Mouse (Mus musculus) common myeloid progenitor, adult 5-6 weeks (primary cell): Measurements from ENCODE around the gene Crtac1. TPM values are rescaled to one million over a fixed set of nuclear protein-coding genes. Genes with fewer than 3 reads are reported as not detected.

ENCODE experiments used
- ATAC-seq: replicated peaks from 2 replicates; pipeline ENCODE4 v1.8.0; 2016; ENCODE audit warnings: low read depth, mild to moderate bottlenecking, moderate TSS enrichment, inconsistent platforms; ENCODE audit not compliant: poor library complexity, severe bottlenecking
- total RNA-seq: library from RNA; stranded (forward); fragments of 200-1000, 187-1606 nt; gene quantifications from 2 replicates; pipeline ENCODE4 v1.2.3, GENCODE M21; 2017

Crtac1 gene
- total RNA-seq, 1 experiment from 2014 or later: not detected

DNA sequence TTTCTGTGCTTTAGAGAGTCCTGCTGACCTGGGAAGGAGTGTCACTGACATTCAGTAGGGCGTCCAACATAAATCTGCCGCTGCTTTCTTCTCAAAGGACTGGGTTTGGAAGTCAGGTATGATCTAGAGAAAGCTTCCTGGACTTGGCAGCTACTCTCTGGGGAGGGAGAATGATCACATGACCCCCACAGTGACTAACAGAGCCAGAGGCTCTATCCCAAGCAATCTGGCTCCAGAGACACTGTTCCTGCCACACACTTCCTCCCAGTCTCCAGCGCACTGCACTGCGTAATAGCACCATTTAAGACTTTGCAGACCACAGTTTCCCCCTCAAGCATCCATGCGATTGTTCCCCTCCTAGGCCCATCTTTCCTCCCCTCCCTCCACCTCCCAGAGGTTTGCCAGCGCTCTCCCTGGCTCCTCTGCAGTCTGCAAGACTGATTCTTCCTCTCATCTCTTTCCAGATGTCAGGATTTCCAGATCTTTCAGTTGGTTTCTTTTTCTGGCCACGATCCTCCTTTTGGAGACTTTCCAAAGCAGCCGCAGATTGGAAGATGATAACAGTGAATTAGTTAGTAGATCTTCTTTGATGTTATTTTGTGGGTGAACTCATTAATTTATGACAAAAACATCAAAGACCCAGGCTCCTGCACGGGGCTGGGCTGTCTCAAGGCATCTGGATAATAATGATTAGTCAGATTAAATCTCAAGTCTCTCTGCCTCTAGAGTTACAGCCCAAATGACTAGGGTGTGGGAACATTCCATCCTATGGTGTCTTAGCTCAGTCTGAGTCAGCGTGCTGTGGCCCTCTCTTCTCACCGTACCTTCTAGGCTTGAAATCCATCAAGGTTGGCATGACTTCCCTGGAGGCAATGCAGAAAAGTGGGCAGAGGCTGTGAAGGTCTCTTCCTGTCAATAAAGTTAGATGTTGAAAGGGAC is 181.3 kb downstream of the Crtac1 start:
- no peak for ATAC-seq

DNA sequence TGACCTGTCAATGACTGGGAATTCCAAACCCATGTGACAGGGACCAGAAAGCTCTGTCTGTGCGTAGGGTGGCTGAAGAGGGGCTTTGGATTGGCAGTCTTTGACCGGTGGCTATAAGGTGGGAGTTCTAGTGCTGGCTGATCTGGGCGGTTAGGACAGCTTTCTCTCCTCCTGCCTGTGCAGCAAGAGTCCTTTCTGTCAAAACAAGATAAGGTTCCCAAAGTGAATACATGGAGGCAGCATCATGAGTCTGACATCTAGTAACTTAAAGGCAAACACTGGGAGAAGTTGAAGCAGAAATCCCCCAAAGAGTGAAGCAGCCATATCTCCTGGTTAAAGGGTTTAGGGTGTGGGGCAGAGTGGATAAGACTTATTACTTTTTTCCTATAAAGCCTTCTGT is 184.1 kb downstream of the Crtac1 start, which contains the start of gene Golga7b:
Golga7b (plus strand) TSS at position 56 of the 400 bp plus-strand sequence.
- ATAC-seq: no peak

DNA sequence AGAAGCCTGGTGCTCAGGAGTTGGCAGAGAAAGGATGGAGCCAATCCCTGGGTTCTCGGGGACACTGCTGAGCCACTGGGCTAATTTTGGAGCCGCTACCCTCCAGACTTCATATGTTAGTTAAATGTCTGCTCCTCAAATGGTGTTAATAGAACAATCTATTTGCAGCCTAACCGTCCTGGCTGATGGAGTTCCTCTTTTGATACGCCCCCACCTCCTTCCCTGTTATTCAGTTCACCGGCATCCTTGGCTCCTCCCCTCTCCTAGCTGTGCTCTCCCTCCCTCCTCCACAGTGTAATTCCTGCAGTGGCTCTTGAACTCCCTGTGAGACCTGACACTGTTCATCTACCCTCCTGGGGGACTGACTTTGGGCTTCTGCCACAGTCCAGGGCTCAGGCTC is 185.0 kb downstream of the Crtac1 start:
- 0 out of 2 replicates have a peak, but pooled peaks have one; percentile 42 for ATAC-seq

DNA sequence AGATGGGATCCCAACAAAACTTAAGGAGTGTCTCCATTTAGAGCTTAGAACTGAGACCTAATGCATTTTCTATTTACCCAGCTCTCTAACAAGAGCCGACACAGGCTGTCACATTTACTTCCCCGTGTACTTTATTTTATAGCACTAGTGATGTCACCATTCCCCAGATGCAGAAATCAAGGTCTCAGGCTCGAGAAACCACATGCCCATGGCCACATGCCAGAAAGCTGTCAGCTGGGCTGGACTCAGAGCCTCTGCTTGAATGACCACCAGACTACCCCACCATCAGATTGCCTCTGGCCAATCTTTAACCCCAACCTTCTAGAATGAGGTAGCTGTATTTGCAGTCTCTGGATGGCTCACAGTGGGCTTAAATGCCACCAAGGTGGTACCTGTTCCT is 188.2 kb downstream of the Crtac1 start:
- ATAC-seq: no peak

DNA sequence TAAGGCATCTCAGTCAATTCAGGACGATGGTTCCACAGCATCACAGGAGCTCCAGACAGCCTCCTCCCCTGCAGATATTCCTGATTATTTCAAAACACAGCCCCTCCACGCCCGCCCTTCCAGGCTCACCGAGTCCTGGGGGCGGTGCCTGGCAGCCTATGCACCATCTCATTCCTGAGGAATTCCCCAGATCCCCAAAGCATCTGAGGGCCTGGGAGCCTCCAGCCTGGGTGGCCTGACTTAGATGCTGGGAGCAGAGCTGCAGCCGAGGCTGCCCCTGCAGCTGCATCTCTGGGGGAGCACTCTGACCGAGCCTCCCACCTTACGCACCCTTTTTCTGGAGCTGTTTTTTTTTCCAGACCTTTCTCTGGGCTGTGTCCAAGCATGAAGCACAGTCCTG is 190.7 kb downstream of the Crtac1 start:
- ATAC-seq: no peak

DNA sequence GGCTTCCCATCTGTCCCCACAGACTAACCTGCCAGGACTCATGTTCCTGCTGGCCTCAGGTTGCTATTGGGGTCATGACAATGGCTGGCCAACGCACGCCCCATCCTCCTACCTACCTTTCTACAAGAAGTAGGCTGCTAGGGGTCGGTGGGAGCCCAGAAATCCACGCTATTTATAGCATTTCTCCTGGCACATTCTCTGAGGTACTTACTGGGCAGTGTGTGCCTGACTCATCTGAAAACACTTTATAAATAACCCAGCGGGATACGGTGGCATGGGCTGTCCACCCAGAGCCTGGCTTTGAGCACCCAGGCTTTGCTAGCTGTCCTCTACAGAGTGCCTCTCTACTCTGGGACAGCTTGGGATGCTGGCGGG is 193.3 kb downstream of the Crtac1 start:
- no peak for ATAC-seq

DNA sequence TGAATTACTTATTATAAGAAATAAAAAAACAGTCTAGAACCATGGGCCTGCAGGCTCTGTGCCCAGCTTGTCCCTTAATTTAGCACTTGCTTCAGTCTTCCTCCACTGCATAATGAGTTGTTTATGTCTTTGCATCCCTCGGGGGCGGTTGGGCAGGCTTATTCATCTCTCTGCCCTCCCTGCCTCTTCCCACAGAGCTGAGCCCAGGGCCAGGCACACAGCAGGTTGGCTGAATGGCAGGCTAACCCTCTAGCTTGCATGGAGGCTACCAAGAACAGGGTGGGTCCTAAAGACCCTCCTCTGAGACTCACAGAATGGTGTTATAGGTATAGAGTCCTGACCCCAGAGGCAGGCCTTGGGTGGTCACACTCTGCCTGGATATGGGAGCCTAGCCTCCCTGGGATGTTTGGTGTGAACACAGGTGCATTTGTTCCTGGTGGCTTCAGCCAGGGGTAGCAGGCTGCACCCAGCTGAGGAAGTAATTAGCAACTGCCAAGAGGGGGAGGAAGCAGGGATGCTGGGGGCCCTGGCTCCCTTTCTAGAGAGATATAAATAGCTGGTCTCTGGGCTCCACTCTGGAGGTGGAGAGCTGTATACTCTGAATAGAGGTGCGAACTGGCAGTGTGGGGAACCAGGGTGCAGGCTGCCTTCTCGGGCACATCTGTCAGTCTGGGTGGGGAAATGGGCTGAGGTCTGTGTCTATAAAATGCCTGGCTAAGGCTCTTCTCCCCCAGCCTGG is 193.8 kb downstream of the Crtac1 start:
- no peak for ATAC-seq

Other genes starting within 250 kb of the Crtac1 start
- gene Sfrp5, start 229.5 kb downstream of the Crtac1 start, total RNA-seq: not detected in 2 replicates
- not detected in 2 replicates for gene Golga7b, start 184.2 kb downstream of the Crtac1 start, total RNA-seq
- 28.6 and 42.1 TPM in 2 replicates for gene R3hcc1l, start 87.0 kb upstream of the Crtac1 start, total RNA-seq
- not detected in 2 replicates for gene Loxl4, start 181.0 kb upstream of the Crtac1 start, total RNA-seq